Mouse (Mus musculus) urinary bladder, postnatal 14 days (tissue): ENCODE data around the gene Ppp3r1.

Experiments
- DNase-seq: peaks from one replicate; pipeline ENCODE4 v3.0.0; 2021; ENCODE audit warnings: low spot score

The Ppp3r1 gene

GRCm38 (mm10) chr11:17158858-17159737 is at the start of gene Ppp3r1:
Gene Ppp3r1 (plus strand): TSS chr11:17159263.
- peak; percentile 98 for DNase-seq

DNA sequence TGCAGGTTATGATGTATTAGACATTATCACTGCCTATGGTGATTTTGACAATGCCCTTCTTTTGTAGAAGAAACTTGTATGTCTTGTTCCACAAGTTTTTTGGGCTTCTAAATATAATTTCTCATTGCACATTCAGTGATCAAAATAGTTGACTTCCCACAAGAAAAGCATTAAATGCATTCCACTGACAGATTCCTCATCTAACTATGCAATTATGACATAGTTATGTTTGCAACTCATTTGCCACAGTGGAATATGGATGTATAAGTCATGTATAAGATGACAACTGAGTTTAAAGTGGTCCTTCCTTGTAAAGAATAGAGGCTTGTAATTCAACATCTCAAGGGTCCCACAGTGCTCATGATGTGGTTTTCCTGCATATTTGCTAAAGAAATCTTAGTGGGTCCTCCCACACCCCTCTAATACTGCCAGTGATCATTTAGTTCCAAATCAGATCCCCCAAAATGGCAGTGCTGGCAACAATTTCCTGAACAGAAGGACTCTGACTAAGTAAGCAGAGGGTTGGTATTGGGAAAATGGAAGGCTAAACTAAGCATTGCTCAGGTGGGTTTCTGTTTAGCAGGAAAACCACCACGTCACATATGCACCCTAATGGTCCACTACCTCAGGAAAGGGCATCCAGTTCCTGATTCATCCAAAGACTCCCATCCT is 46.5 kb upstream of the Ppp3r1 start:
- no peak for DNase-seq

GRCm38 (mm10) chr11:17126418-17126817 is 32.6 kb upstream of the Ppp3r1 start:
- no peak for DNase-seq

GRCm38 (mm10) chr11:17135638-17136037 is 23.4 kb upstream of the Ppp3r1 start:
- no peak for DNase-seq

DNA sequence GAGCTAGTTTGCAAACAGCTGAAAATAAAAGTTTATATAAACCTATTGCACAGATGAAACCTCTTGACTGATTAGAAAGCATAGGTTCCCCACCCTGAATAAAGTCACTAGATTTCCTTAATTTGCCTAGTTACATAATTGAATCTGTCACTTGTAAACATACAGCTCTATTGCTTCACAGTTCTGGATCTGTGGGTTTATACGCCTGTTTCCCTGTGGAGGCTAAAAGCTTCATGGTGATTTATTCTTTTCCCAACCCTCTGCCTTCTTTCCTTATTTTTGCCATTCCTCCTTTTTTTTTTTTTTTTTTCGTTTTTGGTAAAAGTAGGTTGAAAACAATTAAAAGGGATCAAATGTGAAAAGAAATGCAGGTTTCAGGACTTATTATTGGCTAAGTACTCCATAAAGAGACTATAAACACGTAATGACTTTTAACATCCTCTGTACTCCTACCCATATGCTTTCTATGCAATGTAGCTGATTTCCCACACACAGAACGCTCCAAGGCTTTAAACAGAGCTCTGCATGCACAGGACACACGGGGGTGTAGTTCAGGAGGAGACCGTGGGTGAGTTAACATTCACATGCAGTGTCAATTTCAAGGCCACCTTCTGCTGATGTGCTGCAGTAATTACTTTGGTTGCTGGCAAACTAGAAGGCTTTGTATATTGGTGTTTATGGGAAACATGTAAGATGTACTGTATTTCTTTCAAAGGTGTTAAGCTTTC is 20.6 kb upstream of the Ppp3r1 start:
- no peak for DNase-seq

DNA sequence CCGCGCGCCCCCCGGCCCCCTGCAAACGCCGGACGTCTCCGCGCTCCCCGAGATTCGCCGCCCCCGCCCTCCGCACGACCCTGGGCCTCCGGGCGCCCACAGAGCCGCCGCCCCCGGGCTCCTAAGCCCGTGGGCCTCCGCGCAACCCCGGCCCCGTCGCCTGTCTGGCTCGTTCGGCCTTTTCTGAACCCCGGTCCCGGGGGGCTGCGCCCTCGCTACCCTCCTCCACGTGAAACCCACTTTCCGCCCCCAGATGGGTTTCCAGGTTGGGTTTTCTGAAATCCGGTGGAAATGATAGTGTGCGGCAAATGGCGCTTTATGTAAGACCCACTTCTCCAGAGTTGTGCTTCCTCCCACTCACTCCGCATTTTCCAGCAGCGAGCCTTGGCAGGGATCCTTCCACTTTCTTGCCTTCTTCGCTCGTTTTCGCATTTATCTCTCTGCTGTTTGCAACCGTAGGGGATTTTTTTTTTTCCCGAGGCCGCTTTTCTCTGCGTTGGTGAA is 727 bp downstream of the Ppp3r1 start:
- DNase-seq, result peak; percentile 35

- peak; percentile 64 for DNase-seq
Observed at GRCm38 (mm10) chr11:17160242-17160641, 1.2 kb downstream of the Ppp3r1 start.

GRCm38 (mm10) chr11:17163956-17164355 is 4.9 kb downstream of the Ppp3r1 start:
- DNase-seq, result no peak

- DNase-seq, result no peak
Observed at GRCm38 (mm10) chr11:17166627-17167026, 7.6 kb downstream of the Ppp3r1 start.

- DNase-seq, result no peak
Observed at GRCm38 (mm10) chr11:17169262-17169661, 10.2 kb downstream of the Ppp3r1 start.

DNA sequence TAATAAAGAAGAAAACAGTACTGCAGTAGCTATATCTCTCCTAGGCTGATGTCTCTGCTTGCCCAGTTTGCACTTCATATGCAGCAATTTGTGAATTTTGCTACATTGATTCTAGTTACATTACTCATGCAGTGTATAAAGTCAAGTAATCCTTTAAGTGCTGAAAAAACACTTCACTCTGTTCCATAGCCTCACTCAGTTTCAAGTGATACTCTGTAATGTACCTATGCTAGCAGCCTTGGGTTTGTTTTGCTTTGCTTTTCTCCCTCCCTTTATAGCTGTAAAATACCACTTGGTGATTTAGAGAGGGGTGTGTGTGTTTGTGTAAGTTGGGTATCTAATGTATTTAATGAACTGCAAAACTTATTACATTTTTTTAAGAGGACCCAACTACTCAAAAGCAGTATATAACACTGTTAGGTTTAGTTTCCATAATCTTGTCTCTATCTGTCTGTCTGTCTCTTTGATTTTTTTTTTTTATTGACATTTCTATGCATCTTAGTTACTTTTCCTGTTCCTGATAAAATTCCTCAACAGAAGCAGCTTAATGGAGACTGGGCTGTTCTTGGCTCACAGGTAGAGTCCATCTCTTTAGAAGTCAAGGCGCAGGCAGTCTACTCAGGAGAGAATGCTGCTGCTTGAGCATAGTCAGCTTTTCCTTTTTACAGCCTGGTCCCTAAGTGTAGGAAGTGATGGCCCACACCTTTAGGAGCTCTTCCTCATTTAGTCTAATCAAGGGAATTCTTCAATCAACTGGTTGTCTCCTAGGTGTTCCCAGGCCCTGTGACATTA is 12.1 kb downstream of the Ppp3r1 start:
- DNase-seq, result no peak

DNA sequence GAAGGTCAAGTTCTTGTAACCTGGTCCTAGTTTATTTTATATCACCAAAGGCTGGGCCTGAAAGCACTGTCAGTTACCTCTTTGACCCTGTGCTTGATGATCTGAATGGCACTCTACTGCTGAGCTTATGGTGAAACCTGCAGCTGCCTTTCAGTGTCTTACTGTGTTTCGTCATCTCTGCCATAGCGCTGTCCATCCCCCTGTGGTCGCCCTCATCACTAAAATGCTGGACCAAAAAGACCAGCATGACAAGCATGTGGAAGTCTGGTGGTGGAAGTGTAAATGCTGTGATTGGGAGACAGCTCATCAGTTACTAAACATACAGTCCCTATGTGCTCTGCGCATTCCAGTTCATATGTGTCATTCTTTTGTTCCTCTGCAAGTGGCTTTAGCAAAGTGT is 13.2 kb downstream of the Ppp3r1 start:
- DNase-seq, result no peak

DNA sequence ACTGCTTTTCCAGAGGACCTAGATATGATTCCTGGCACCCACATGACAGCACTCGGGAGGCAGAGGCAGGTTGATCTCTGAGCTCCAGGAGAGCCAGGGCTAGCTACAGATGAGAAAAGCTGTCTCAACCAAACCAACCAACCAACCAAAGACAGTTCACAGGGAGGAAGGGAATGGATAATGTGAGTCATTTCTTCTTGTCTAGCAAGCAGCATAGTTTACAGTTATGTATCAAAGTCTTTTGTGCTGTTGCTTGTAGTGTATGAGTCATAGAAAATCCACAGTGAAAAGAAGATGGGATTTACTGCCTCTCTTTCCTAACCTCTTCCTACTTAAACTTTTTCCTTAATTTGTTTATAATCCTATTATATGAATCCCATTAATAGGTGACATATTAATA is 17.6 kb downstream of the Ppp3r1 start:
- DNase-seq, result no peak

- no peak for DNase-seq
Observed at GRCm38 (mm10) chr11:17180753-17181152, 21.7 kb downstream of the Ppp3r1 start.

GRCm38 (mm10) chr11:17181807-17182206 is 22.7 kb downstream of the Ppp3r1 start, which contains the start of gene Wdr92:
Gene Wdr92 (plus strand): TSS chr11:17182107.
- no peak for DNase-seq

GRCm38 (mm10) chr11:17183165-17183564 is 24.1 kb downstream of the Ppp3r1 start:
- DNase-seq, result no peak

DNA sequence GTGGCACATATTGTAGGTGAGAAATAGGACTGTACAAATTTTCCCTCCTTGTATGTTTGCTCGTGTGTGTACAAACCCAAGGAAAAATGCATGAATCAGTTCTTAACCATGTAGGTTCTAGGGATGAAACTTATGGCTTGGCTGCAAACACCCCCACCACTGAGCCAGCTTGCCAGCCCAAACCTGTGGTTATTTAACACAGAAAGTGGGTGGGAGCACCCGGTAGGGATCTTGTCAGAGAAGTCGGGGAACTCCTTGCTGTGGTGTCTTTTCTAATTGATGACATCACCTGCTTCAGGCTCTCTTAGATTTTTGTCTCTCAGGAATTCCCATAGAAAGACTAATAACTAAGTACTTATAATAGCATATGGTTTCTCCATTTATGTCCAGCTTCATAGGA is 28.6 kb downstream of the Ppp3r1 start:
- DNase-seq, result no peak

DNA sequence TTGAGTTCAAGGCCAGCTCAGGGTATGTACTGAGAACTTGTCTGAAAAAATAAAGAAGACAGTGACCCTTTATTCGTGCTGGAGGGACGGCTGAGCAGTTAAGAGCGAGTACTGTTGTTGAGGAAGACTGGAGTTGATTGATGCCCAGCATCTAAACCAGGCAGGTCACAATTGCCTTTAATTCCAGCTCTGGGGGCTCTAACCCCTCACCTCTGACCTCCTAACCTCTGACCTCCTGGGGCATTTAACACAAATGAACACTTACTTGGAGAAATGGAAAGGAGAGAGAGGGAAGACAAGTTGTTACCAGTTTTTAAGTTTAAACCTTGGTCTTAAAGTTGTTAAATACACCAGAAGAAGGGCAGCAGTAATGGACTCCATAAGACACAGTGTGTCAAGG is 29.7 kb downstream of the Ppp3r1 start:
- no peak for DNase-seq

DNA sequence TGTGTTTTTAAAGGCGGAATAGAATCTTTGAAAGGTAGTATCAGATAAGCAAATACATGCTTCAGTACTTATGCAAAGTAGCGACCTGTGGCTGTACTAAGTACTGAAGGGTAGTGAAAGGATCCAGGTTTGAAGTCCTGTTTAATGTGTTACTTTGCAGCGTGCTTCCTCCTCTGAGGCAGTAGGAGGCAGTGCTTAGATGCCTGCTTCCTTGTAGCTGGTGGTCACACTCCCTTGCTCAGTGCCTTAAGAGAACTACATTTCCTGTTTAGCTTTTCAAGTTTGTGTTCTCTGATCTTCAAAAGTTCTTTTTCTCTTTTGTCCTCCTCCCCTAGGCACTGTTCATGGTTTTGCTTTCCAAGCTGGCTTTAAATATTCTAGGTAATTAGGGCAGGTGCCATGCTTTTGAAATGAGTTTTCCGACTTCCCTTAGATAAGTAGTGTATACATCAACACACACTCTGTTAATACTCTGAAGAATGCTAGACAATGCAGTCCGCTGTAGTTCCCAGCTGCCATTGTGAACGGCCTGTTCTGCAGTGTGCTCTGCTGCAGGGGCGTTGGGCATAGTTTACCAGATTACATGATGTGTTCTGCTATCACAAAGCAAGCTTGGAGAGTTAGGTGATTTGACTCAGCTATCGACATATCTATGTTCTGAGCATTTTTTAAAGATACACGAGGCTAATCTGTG is 33.2 kb downstream of the Ppp3r1 start:
- no peak for DNase-seq

GRCm38 (mm10) chr11:17199170-17199569 is 40.1 kb downstream of the Ppp3r1 start:
- DNase-seq, result no peak
